Mouse (Mus musculus): ENCODE data around the gene Efna5.

Gene Efna5

GRCm38 (mm10) chr17:62786602-62786907 lies 94.6 kb downstream of the Efna5 start:
- no peak for DNase-seq

- DNase-seq: no peak
Observed at GRCm38 (mm10) chr17:62785781-62786601, 95.1 kb downstream of the Efna5 start.

GRCm38 (mm10) chr17:62784274-62785171 lies 96.6 kb downstream of the Efna5 start:
- no peak for DNase-seq

GRCm38 (mm10) chr17:62783524-62784273 lies 97.4 kb downstream of the Efna5 start:
- peak; percentile 78 for DNase-seq

GRCm38 (mm10) chr17:62782826-62783404 lies 98.2 kb downstream of the Efna5 start:
- DNase-seq: no peak

- no peak for DNase-seq
Observed at GRCm38 (mm10) chr17:62781120-62781519, 100.0 kb downstream of the Efna5 start.

GRCm38 (mm10) chr17:62777858-62778564 lies 103.1 kb downstream of the Efna5 start:
- no peak for DNase-seq

GRCm38 (mm10) chr17:62776710-62777109 lies 104.4 kb downstream of the Efna5 start:
- no peak for DNase-seq

GRCm38 (mm10) chr17:62775976-62776375 lies 105.1 kb downstream of the Efna5 start:
- no peak for DNase-seq

GRCm38 (mm10) chr17:62775401-62775800 lies 105.7 kb downstream of the Efna5 start:
- DNase-seq: no peak

GRCm38 (mm10) chr17:62774749-62775148 lies 106.4 kb downstream of the Efna5 start:
- DNase-seq: no peak

- no peak for DNase-seq
Observed at GRCm38 (mm10) chr17:62766705-62767104, 114.4 kb downstream of the Efna5 start.

- no peak for DNase-seq
Observed at GRCm38 (mm10) chr17:62765165-62765564, 116.0 kb downstream of the Efna5 start.

GRCm38 (mm10) chr17:62756951-62757350 lies 124.2 kb downstream of the Efna5 start:
- DNase-seq: no peak

GRCm38 (mm10) chr17:62755635-62756034 lies 125.5 kb downstream of the Efna5 start:
- no peak for DNase-seq

GRCm38 (mm10) chr17:62754638-62755037 lies 126.5 kb downstream of the Efna5 start:
- no peak for DNase-seq

- no peak for DNase-seq
Observed at GRCm38 (mm10) chr17:62752381-62752889, 128.7 kb downstream of the Efna5 start.

- no peak for DNase-seq
Observed at GRCm38 (mm10) chr17:62750647-62751046, 130.5 kb downstream of the Efna5 start.

- no peak for DNase-seq
Observed at GRCm38 (mm10) chr17:62748803-62749619, 132.1 kb downstream of the Efna5 start.

- DNase-seq: no peak
Observed at GRCm38 (mm10) chr17:62747381-62747780, 133.7 kb downstream of the Efna5 start.

GRCm38 (mm10) chr17:62746827-62747226 lies 134.3 kb downstream of the Efna5 start:
- DNase-seq: no peak

Measured in layer of hippocampus, adult 9-11 months (tissue).